15 mouse cellular contexts compared by ENCODE assay signal in the genomic region with DNA sequence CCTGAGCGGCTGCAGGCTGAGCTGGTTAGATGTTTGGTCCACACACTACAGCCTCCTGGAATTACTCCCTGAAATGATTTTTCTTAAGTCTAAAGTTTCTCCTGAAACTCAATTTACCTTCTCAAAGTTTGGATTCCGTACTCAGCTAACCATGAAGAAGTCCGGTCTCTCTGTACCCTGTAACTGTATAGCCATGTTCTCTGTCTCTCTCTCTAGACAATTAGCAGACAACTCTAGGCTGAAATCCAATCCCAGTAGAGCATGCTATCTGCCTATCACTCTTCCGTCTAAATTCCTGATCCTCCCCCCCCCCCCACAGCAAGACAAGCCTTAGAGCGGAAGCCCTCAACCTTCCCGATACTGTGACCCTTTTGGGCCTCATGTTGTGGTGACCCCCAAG.
"Had no signal": no experiment of that assay in that cellular context is flagged by ENCODE, and none has a peak within 500 bp of the region (broad histone marks: within the 10 kb centered on the region; RNA-seq: fewer than 3 reads in every experiment).

No protein-coding gene starts in this region.

- H3K36me3 ChIP-seq: neural tube, embryonic 15.5 days; stomach, embryonic 15.5 days had no signal

- H3K4me1 ChIP-seq: neural tube, embryonic 15.5 days; stomach, embryonic 15.5 days had no signal

- H3K9ac ChIP-seq: neural tube, embryonic 15.5 days; stomach, embryonic 15.5 days had no signal

- H3K27me3 ChIP-seq: stomach, embryonic 15.5 days had no signal

- H3K27ac ChIP-seq: neural tube, embryonic 15.5 days; stomach, embryonic 15.5 days; stomach, postnatal 0 days had no signal

- H3K4me2 ChIP-seq: neural tube, embryonic 15.5 days; stomach, embryonic 15.5 days had no signal

- H3K4me3 ChIP-seq: neural tube, embryonic 15.5 days; stomach, embryonic 15.5 days had no signal

- H3K9me3 ChIP-seq: neural tube, embryonic 15.5 days; stomach, embryonic 15.5 days had no signal

- DNase-seq: retina, postnatal 1 day; right cerebral cortex, adult 18-20 months; right cerebral cortex, postnatal 14 days; right cerebral cortex, postnatal 25 days; right cerebral cortex, postnatal 4 days; spleen, adult 18-20 months; thymus, adult 18-20 months; thymus, adult 2 months; thymus, postnatal 14 days; thymus, postnatal 25 days; thymus, postnatal 36 days; thymus, postnatal 4 days had no signal
